Mouse (Mus musculus): ENCODE results near the gene Tenm3.

The Tenm3 gene

DNA sequence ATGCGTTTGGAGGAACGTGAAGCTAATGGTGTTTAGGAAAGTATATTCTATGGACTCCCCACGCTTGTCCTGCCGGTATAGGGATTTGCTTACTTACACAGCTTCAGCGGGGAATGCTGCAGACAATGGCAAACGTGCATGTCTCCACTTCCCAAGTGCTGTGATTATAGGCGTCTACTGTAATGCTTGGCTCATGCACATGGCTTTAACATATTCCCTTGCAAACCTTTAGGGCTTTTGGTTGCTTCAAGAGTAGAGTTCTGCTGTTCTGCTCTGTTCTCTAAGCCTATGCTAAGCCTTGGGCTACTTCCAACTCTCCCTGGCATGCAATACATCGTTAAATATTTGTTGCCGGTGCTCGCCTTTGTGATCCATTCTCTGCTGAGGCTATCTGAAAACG, 102.8 kb downstream of the Tenm3 start:
- peak; percentile 9 for DNase-seq (ENCODE audit: low read depth, low spot score)

DNA sequence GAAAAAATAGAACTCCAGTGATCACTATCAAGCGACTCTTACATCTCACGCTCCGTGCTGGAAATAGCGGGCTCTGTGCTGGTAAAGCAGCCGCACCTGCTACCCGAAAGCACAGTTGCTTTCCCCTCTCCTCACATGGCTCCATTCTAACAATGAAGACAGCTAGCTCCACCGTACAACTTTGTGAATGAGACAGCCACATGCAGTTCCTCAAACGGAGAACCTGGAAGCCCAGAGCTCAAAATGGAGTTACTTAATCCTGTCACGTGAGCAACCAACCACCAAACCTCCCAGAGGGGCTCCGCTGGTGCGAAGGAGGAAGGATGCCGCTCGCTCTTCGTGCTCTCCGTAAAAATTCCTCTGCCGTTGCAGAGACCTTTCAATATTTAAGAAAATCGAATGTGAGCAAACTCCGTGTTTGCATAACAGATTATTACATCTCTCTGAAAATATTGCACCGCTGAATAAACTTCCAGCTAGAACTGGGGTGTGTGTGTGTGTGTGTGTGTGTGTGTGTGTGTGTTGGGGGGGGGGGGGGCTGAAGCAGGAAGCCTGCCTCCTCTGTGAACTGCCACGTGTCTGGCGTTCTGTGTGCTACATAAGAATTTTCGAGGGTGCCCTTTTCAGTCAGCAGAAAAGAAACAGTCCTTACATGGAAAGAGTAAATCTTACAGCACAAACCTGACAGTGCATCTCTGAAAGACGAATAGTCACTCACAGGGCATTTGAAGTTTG, 103.4 kb downstream of the Tenm3 start:
- DNase-seq (ENCODE audit: low read depth, low spot score): peak; percentile 34

- DNase-seq (ENCODE audit: low read depth, low spot score): no peak
Measured at GRCm38 (mm10) chr8:48733731-48734130, 110.0 kb downstream of the Tenm3 start.

- no peak for DNase-seq (ENCODE audit: low read depth, low spot score)
Measured at GRCm38 (mm10) chr8:48733057-48733456, 110.7 kb downstream of the Tenm3 start.

DNA sequence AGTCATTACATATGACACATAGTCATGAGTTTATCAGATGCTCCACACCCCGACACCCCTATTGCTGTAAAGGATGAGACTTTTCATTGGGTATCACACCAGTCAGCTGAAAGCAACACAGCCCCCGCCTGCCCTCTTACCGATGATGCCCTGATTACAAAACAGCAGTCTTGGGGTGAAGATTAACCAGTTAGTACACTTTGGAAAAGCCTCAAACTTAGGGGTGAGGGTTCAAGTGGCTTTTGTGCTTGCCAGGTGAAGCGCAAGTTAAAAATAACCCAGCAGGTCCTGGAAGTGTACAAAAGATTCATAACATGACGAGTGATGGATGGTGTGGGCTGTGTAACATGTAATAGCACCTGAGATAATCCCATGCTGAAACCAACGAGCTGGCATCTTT, 113.0 kb downstream of the Tenm3 start:
- DNase-seq (ENCODE audit: low read depth, low spot score): no peak

DNA sequence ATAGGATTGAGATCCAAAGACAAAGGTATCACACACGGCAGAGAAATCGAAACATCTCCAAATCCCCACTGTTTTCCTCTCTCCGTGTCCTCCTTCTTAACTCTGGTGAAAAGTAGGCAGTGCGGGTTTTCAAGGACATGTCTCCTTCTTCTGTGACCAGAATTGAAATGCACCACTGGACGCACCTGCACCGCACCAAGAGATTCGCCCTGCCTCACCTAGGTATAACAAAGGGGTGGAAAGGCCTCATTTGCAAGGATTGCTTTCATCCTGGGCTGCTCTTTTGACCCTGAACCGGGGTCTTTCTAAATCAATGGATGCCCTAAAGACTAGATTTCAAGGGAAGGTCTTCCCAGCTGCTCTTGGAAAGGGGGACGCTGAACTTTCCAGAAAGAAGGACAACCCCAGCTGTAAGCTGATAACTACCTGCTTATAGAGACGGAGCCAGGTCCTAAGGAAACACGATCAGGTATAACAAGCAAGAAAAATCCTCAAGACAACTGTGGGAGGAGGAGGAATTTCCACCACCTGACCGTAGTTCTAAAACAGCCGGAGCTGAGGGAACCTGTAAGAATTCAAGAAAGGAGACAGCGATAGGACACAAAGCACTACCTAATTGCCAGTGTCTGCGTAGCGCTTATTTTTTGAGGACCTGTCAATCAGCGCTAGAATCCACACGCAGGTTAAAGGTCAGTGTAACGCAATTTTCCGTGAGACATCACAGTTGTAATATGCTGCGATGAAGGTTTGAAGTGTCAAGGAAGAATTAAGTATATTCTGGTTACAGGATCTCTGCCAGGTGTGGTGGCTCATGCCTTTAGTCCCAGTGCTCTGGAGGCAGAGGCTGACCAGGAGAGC, 114.7 kb downstream of the Tenm3 start:
- DNase-seq (ENCODE audit: low read depth, low spot score): no peak

- DNase-seq (ENCODE audit: low read depth, low spot score): no peak
Measured at GRCm38 (mm10) chr8:48728006-48728405, 115.7 kb downstream of the Tenm3 start.

GRCm38 (mm10) chr8:48722744-48723143, 121.0 kb downstream of the Tenm3 start:
- DNase-seq (ENCODE audit: low read depth, low spot score): no peak

DNA sequence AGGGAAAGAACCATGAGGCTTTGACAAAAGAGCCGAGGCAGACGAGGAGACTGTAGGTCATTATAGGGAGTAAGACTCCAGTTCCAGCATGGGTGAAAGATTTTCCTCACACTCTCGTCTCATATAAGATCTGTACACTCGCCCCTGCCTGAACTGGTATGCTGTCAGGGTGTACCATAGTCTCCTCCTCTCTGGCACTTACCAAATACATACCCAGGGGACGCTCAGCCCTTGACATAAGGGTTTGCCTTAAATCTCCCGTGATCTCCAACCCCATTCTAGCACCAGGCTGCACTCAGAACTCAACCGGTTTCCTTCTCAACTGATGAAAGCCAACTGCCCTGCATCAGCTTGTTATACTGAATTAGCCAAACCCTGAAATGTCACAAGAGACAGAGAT, 121.4 kb downstream of the Tenm3 start:
- no peak for DNase-seq (ENCODE audit: low read depth, low spot score)

- DNase-seq (ENCODE audit: low read depth, low spot score): no peak
Measured at GRCm38 (mm10) chr8:48721376-48721775, 122.4 kb downstream of the Tenm3 start.

- DNase-seq (ENCODE audit: low read depth, low spot score): no peak
Measured at GRCm38 (mm10) chr8:48715616-48716015, 128.1 kb downstream of the Tenm3 start.

- no peak for DNase-seq (ENCODE audit: low read depth, low spot score)
Measured at GRCm38 (mm10) chr8:48706666-48707065, 137.1 kb downstream of the Tenm3 start.

DNA sequence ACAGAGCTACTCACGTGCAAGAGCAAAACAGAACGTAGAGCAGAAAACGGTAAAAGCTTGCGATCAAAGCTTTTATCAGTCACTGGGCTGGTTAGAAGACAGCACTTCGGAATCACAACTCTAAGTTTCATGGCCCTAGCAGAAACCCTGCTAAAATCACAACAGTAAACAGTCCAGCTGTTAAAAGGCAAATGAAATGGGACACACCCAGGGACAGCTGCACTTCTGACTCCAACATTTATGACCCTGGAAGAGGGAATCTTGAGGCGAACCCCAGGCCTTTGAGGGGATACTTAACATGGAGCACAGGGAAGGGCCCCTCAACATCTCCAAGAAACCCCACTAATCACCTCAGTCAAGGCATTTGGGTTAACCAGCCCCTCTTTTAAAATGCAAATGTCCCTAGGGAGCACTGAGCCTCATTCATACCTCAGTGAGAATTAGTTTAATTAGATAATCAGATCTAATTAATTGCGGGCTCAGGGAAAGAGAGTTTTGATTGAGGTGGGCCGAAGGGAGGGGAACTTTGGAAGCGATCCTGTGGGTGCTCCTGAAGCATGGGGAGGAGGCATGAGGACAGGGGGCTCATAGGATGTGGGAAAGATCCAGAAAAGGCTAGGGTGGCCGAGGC, 138.8 kb downstream of the Tenm3 start:
- DNase-seq (ENCODE audit: low read depth, low spot score): no peak

GRCm38 (mm10) chr8:48704485-48704884, 139.3 kb downstream of the Tenm3 start:
- no peak for DNase-seq (ENCODE audit: low read depth, low spot score)

DNA sequence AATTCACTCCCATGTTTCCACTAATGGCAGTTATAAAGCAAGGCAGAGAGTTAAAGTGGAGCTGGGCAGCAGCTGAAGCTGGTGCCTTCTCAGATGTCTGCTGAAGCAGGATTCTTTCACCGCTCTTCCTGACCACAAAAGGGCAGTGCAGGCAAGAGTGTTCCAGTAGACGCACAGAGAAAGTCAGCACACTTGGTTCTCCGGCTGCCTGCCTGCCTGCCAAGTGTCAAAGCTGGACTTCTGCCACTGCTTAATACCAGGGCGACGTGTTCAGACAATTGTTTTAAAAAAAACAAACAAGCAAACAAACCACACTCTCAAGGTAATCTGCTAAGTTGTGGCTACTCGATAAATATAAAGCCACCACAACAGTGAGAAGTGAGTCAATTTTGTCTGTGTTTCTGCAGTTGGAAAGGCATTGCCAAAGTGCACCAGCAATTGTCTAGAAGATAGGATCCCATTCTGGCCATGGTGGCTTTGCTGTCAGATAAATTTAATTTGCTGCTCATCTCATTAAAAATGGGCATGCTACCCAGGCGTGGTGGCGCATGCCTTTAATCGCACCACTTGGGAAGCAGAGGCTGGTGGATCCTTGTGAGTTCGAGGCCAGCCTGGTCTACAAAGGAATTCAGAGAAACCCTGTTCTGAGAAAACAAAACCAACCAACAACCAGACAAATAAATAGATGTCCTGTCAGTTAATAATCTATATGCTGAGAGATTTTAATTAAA, 152.9 kb downstream of the Tenm3 start:
- no peak for DNase-seq (ENCODE audit: low read depth, low spot score)

DNA sequence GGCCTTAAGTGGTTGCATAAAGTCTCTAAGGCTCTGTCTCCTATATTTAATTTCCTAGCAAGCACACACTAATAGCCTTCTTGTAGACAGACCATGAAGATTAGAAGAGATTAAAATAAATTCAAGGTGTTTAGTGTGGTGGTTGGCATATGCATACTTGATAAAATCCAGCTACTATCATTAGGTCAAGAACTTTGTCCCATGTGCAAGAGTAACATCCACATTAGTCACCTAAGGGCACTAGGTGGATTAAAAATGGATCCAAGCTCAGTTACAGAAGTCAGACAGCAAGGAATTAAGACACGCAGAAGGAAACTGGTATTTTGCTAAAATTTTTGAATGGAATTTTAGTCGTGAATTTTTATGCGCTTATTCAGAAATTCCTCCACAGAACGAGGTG, 155.0 kb downstream of the Tenm3 start:
- no peak for DNase-seq (ENCODE audit: low read depth, low spot score)

GRCm38 (mm10) chr8:48688188-48688587, 155.6 kb downstream of the Tenm3 start:
- no peak for DNase-seq (ENCODE audit: low read depth, low spot score)

- DNase-seq (ENCODE audit: low read depth, low spot score): no peak
Measured at GRCm38 (mm10) chr8:48673476-48673875, 170.3 kb downstream of the Tenm3 start.

DNA sequence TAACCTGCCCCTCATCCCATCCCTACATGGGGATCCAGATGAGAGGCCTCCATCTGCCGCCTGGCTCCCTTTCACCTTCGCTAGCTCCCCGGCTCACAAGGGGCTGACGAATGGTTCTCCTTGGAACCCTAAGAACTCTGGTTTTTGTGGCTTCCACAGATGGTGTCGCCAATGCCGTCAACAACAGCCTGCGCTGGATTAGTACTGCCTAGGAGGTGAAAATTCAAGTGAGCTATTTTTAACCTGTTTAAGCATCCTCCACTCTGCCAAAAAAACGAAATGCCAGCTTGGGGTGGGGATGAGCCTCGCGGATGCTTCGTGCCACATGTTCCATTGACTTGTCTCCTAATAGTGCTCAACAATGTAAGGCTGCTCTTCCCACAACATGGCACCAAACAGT, 171.3 kb downstream of the Tenm3 start:
- DNase-seq (ENCODE audit: low read depth, low spot score): peak; percentile 24

DNA sequence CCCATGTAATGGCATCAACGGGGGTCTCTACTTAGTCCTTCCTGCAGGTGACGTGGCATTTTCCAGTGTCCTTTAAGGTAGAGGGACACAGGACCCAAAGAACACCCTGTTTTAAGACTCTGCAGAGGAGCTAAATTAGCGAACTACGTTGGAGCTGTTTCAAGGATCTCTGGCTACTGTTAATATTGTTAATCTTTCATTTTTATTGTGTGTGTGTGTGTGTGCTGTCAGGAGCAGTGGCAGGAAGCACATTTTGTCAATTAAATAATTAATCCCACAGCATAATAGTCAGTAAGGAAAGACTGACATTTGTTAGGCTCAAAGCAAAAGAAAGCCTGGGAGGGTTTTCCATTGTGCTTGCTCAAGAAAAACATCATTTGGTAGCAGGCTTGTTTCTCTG, 172.4 kb downstream of the Tenm3 start:
- no peak for DNase-seq (ENCODE audit: low read depth, low spot score)

- no peak for DNase-seq (ENCODE audit: low read depth, low spot score)
Measured at GRCm38 (mm10) chr8:48670895-48671294, 172.9 kb downstream of the Tenm3 start.

GRCm38 (mm10) chr8:48670387-48670786, 173.4 kb downstream of the Tenm3 start:
- DNase-seq (ENCODE audit: low read depth, low spot score): no peak
